24 mouse cellular contexts compared by ENCODE assay signal in the genomic region with DNA sequence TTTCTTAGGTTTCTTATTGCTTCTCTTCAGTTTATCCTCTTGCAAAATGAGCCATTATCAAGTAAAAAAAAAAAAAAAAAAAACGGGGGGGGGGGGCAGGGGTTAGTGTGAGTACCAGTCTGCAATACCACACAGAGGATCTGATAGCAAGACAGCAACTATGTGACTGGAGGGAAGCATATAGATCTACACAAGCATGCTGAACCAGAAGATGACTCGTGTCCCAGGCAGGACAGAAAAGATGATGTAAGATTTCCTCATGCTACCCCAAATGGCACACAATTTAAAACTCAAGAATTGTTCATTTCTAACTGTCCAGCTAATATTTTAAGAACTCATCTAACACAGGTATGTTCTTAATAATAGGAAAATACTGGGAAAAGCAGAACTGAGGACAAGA. TPM values are rescaled to one million over a fixed set of nuclear protein-coding genes. Genes with fewer than 3 reads are reported as not detected.
DNase-seq lines count a peak whose midpoint lies in the region; ATAC-seq and TF ChIP-seq lines count a peak whose summit lies in the region.
"Had no signal": no experiment of that assay in that cellular context is flagged by ENCODE, and none has a peak within 500 bp of the region (broad histone marks: within the 10 kb centered on the region; RNA-seq: fewer than 3 reads in every experiment).

No protein-coding gene starts in this region.

- H3K79me2 ChIP-seq in liver, adult 2 months (ENCODE audit: control insufficient read depth, insufficient read depth, low read length): peaks cover 39% of the 10 kb centered on the region
- peaks cover 65% of the 10 kb centered on the region for H3K79me2 ChIP-seq in MEL (ENCODE audit: control insufficient read depth, insufficient read depth, low read length, poor library complexity)

- TF ChIP-seq EP300 in MEL (IDR thresholded peaks at IDR 0.05; ENCODE audit: low read depth in 1 of 2, low read length in 2 of 2): peak in 1 of 2 experiments; percentile 49; a peak in 1 of 4 replicates

- H3K9me3 ChIP-seq in MEL (replicated peaks; ENCODE audit: insufficient read depth, low read length): no peaks in the 10 kb centered on the region
- H3K9me3 ChIP-seq in liver, embryonic 11.5 days (ENCODE audit: control insufficient read depth, low read length): no peaks in the 10 kb centered on the region
- H3K9me3 ChIP-seq in kidney, embryonic 14.5 days (ENCODE audit: control insufficient read depth, low read length): no peaks in the 10 kb centered on the region
- H3K9me3 ChIP-seq: forebrain, embryonic 15.5 days; heart, embryonic 15.5 days; intestine, embryonic 15.5 days; limb, embryonic 10.5 days; liver, embryonic 13.5 days; midbrain, embryonic 10.5 days; neural tube, embryonic 15.5 days had no signal

- TF ChIP-seq RAD21 in MEL (IDR thresholded peaks at IDR 0.05; ENCODE audit: low read depth, low read length): no peak

- peak overlapping the region; percentile 95 for H3K27ac ChIP-seq in liver, adult 2 months (replicated peaks; ENCODE audit: insufficient read depth, low read depth, low read length)
- peak overlapping the region; percentile 78 for H3K27ac ChIP-seq in MEL (ENCODE audit: control insufficient read depth, low read depth, low read length)
- peak overlapping the region; percentile 26; the same call in 1 of the 2 replicates for H3K27ac ChIP-seq in liver, embryonic 11.5 days (ENCODE audit: low read depth, low read length)
- H3K27ac ChIP-seq in kidney, embryonic 14.5 days (ENCODE audit: low read depth, low read length): no peak overlapping the region
- H3K27ac ChIP-seq: forebrain, embryonic 15.5 days; heart, embryonic 15.5 days; intestine, embryonic 15.5 days; limb, embryonic 10.5 days; midbrain, embryonic 10.5 days; neural tube, embryonic 15.5 days had no signal

- DNase-seq in liver, adult 2 months (ENCODE audit: extremely low read depth, low read depth, low spot score): no peak
- no peak for DNase-seq in liver
- peak; percentile 78 for DNase-seq in MEL (ENCODE audit: low read depth, low spot score)
- DNase-seq in liver, embryonic 11.5 days (ENCODE audit: low spot score): no peak
- no peak for DNase-seq in urinary bladder, postnatal 36 days (ENCODE audit: low spot score in 2 of 2)
- DNase-seq in adrenal gland, adult 8-10 months: no peak
- DNase-seq: adrenal gland, adult 2 months; cerebellum, adult 8-10 months; gastrocnemius, postnatal 10 days; kidney, adult 8-10 months; kidney, postnatal 14 days; liver, embryonic 13.5 days; lung, embryonic 14.5 days; spleen, adult 18-20 months; thymus, postnatal 14 days had no signal

- no peaks in the 10 kb centered on the region for H3K36me3 ChIP-seq in liver, adult 2 months (ENCODE audit: control insufficient read depth, insufficient read depth, low read length)
- peaks cover 0 to 63% of the 10 kb centered on the region in 2 experiments for H3K36me3 ChIP-seq in MEL (ENCODE audit: control insufficient read depth in 1 of 2, insufficient read depth in 2 of 2, low read length in 2 of 2)
- no peaks in the 10 kb centered on the region for H3K36me3 ChIP-seq in liver, embryonic 11.5 days (ENCODE audit: control insufficient read depth, insufficient read depth, low read length)
- no peaks in the 10 kb centered on the region for H3K36me3 ChIP-seq in kidney, embryonic 14.5 days (ENCODE audit: control insufficient read depth, insufficient read depth, low read length)
- H3K36me3 ChIP-seq: forebrain, embryonic 15.5 days; heart, embryonic 15.5 days; intestine, embryonic 15.5 days; liver, embryonic 13.5 days; midbrain, embryonic 10.5 days; neural tube, embryonic 15.5 days had no signal

- TF ChIP-seq POLR2A in liver, adult 2 months (IDR thresholded peaks at IDR 0.05; ENCODE audit: extremely low read depth, insufficient read depth, low read length): no peak
- TF ChIP-seq POLR2A in MEL (IDR thresholded peaks at IDR 0.05; ENCODE audit: control insufficient read depth in 1 of 2, insufficient read depth in 1 of 2, low read depth in 1 of 2, low read length in 2 of 2, poor library complexity in 1 of 2): no peak

- H3K27me3 ChIP-seq in liver, adult 2 months (ENCODE audit: control insufficient read depth, insufficient read depth, low read length): no peaks in the 10 kb centered on the region
- H3K27me3 ChIP-seq in MEL (ENCODE audit: control insufficient read depth in 1 of 2, insufficient read depth in 2 of 2, low read length in 2 of 2): no peaks in the 10 kb centered on the region
- H3K27me3 ChIP-seq in liver, embryonic 11.5 days (replicated peaks; ENCODE audit: control insufficient read depth, insufficient read depth, low read length): no peaks in the 10 kb centered on the region
- H3K27me3 ChIP-seq in kidney, embryonic 14.5 days (ENCODE audit: control insufficient read depth, insufficient read depth, low read length): no peaks in the 10 kb centered on the region
- H3K27me3 ChIP-seq: forebrain, embryonic 15.5 days; heart, embryonic 15.5 days; intestine, embryonic 15.5 days; liver, embryonic 13.5 days; neural tube, embryonic 15.5 days had no signal

- no peak overlapping the region for H3K4me2 ChIP-seq in liver, embryonic 11.5 days
- H3K4me2 ChIP-seq in kidney, embryonic 14.5 days (replicated peaks; ENCODE audit: low read depth, low read length): no peak overlapping the region
- H3K4me2 ChIP-seq: forebrain, embryonic 15.5 days; heart, embryonic 15.5 days; intestine, embryonic 15.5 days; liver, embryonic 13.5 days; lung, embryonic 14.5 days; neural tube, embryonic 15.5 days had no signal

- peaks cover 60% of the 10 kb centered on the region for H3K4me1 ChIP-seq in liver, adult 2 months (ENCODE audit: control insufficient read depth, insufficient read depth, low read length)
- H3K4me1 ChIP-seq in MEL (ENCODE audit: control insufficient read depth in 1 of 2, insufficient read depth in 2 of 2, low read length in 2 of 2): peaks cover 45 to 53% of the 10 kb centered on the region in 2 experiments
- H3K4me1 ChIP-seq in liver, embryonic 11.5 days (replicated peaks; ENCODE audit: control insufficient read depth, insufficient read depth, low read length): peaks cover 57% of the 10 kb centered on the region
- peaks cover 26% of the 10 kb centered on the region for H3K4me1 ChIP-seq in kidney, embryonic 14.5 days (ENCODE audit: control insufficient read depth, insufficient read depth, low read length)

- no peak for TF ChIP-seq CTCF in liver, adult 2 months (IDR thresholded peaks at IDR 0.05; ENCODE audit: low read depth, low read length)
- TF ChIP-seq CTCF in MEL (IDR thresholded peaks at IDR 0.05 in 2 of 3, conservative IDR thresholded peaks at IDR 0.05 in 1 of 3; ENCODE audit: control insufficient read depth in 1 of 3, insufficient read depth in 1 of 3, low read depth in 2 of 3, low read length in 3 of 3, poor library complexity in 1 of 3, severe bottlenecking in 1 of 3): no peak

- ATAC-seq in liver, embryonic 11.5 days (replicated peaks; ENCODE audit: low FRiP score): no peak
- ATAC-seq in kidney, embryonic 14.5 days (ENCODE audit: low FRiP score, low TSS enrichment): no peak
- ATAC-seq: forebrain, embryonic 15.5 days; hindbrain, embryonic 16.5 days; intestine, embryonic 15.5 days; midbrain, embryonic 16.5 days had no signal

- no peak overlapping the region for H3K9ac ChIP-seq in liver, adult 2 months (ENCODE audit: low read depth, low read length)
- peak overlapping the region; percentile 46 for H3K9ac ChIP-seq in MEL (ENCODE audit: control insufficient read depth, low read depth, low read length, poor library complexity, severe bottlenecking)
- H3K9ac ChIP-seq in liver, embryonic 11.5 days (ENCODE audit: low read depth, low read length): no peak overlapping the region
- no peak overlapping the region for H3K9ac ChIP-seq in kidney, embryonic 14.5 days (ENCODE audit: low read depth, low read length)
- H3K9ac ChIP-seq: forebrain, embryonic 15.5 days; heart, embryonic 15.5 days; intestine, embryonic 15.5 days; liver, embryonic 13.5 days; lung, embryonic 14.5 days; neural tube, embryonic 15.5 days had no signal

- WGBS in liver, adult 2 months: 13% methylated on average over 2 of the region's 2 CpGs
- 31% methylated on average over 2 of the region's 2 CpGs for WGBS in liver, embryonic 11.5 days
- WGBS in kidney, embryonic 14.5 days: 60% methylated on average over 2 of the region's 2 CpGs

- H3K4me3 ChIP-seq in liver, adult 2 months (ENCODE audit: insufficient read depth, low read depth, low read length): no peak overlapping the region
- H3K4me3 ChIP-seq in MEL (ENCODE audit: control insufficient read depth in 1 of 2, insufficient read depth in 1 of 2, low read depth in 2 of 2, low read length in 2 of 2): peak overlapping the region in 1 of 2 experiments; percentile 14; a peak in 1 of 4 replicates
- no peak overlapping the region for H3K4me3 ChIP-seq in liver, embryonic 11.5 days (ENCODE audit: low read depth, low read length)
- H3K4me3 ChIP-seq in kidney, embryonic 14.5 days (ENCODE audit: low read length): no peak overlapping the region
- H3K4me3 ChIP-seq: forebrain, embryonic 15.5 days; heart, embryonic 15.5 days; intestine, embryonic 15.5 days; limb, embryonic 10.5 days; liver, embryonic 13.5 days; midbrain, embryonic 10.5 days; neural tube, embryonic 15.5 days had no signal

TF ChIP-seq in MEL, 35 proteins besides CTCF, POLR2A, EP300 and RAD21 (continues in another document):
- TF ChIP-seq MAX (IDR thresholded peaks at IDR 0.05; ENCODE audit: low read length) (peak; percentile 68), ETS1 (IDR thresholded peaks at IDR 0.05; ENCODE audit: low read depth, low read length) (peak; percentile 68), GABPA (IDR thresholded peaks at IDR 0.05; ENCODE audit: low read depth, low read length) (no peak), SIN3A (IDR thresholded peaks at IDR 0.05; ENCODE audit: low read length) (no peak)

RNA-seq across cellular contexts. Expression of a gene that starts 22.5 kb away (rescaled TPM):
- total RNA-seq in liver, adult 2 months (2014; rRNA removed): 71.0 and 92.3 TPM in 2 replicates
- 90.3 and 129 TPM in 2 replicates for polyA plus RNA-seq in liver, adult 2 months (2012; rRNA removed)
- total RNA-seq in MEL (2012; rRNA removed): 79.3 and 79.7 TPM in 2 replicates
- polyA plus RNA-seq in MEL (2012; ENCODE audit: insufficient read depth in 1 of 2, insufficient read length in 2 of 2, low read depth in 1 of 2, low replicate concordance in 2 of 2, missing spikeins in 1 of 2): 10 to 100 TPM in 1 of 2 experiments, not detected in 1; 80.7 TPM
- 70.1 and 70.7 TPM in 2 replicates for polyA plus RNA-seq in liver, embryonic 11.5 days (2014; fragmentation: Nextera tagmentation; extraction: Ambion mirVana)
- polyA plus RNA-seq in kidney, embryonic 14.5 days (2014; fragmentation: Nextera tagmentation; extraction: Ambion mirVana): 85.9 and 125 TPM in 2 replicates
- total RNA-seq in adrenal gland, adult 8-10 months (2022): 100 to 1,000 TPM in 2 of 4 experiments, 10 to 100 TPM in 2; 88.8 to 113 (median 97.7) TPM

RNA-seq across cellular contexts. Expression of a gene that starts 52.2 kb away (rescaled TPM):
- 18.9 and 19.9 TPM in 2 replicates for total RNA-seq in liver, adult 2 months (2014; rRNA removed)
- polyA plus RNA-seq in liver, adult 2 months (2012; rRNA removed): 44.0 and 58.1 TPM in 2 replicates
- 13.1 and 15.8 TPM in 2 replicates for total RNA-seq in MEL (2012; rRNA removed)
- polyA plus RNA-seq in MEL (2012; ENCODE audit: insufficient read depth in 1 of 2, insufficient read length in 2 of 2, low read depth in 1 of 2, low replicate concordance in 2 of 2, missing spikeins in 1 of 2): 10 to 100 TPM in 1 of 2 experiments, not detected in 1; 38.1 TPM
- polyA plus RNA-seq in liver, embryonic 11.5 days (2014; fragmentation: Nextera tagmentation; extraction: Ambion mirVana): 21.5 and 25.1 TPM in 2 replicates
- 18.7 and 33.4 TPM in 2 replicates for polyA plus RNA-seq in kidney, embryonic 14.5 days (2014; fragmentation: Nextera tagmentation; extraction: Ambion mirVana)
- 10 to 100 TPM; 37.8 to 44.7 (median 42.6) TPM for total RNA-seq in adrenal gland, adult 8-10 months (2022)
